Mouse (Mus musculus): ENCODE results near the gene Tbc1d2. TPM values are rescaled to one million over a fixed set of nuclear protein-coding genes. Genes with fewer than 3 reads are reported as not detected.

Tbc1d2 gene
- total RNA-seq (2014; rRNA removed) (0.77 and 1.5 TPM in 2 replicates), polyA plus RNA-seq (2015; fragmentation: Nextera tagmentation; extraction: Ambion mirVana) (0.47 and 0.67 TPM in 2 replicates)

GRCm38 (mm10) chr4:46650086-46650753 is at the start of gene Tbc1d2:
Tbc1d2 (minus strand) TSS chr4:46650209.
- Histone ChIP-seq H3K27me3 (ENCODE audit: insufficient read depth, low read length) (peaks cover 31% of the 10 kb centered on the region), H3K9me3 (ENCODE audit: low read length) (no peaks in the 10 kb centered on the region), H3K36me3 (ENCODE audit: insufficient read depth) (no peaks in the 10 kb centered on the region), H3K4me3 (ENCODE audit: low read depth, low read length) (peak within 1 kb of the TSS; percentile 58), H3K9ac (peak within 1 kb of the TSS; percentile 36), H3K4me2 (ENCODE audit: low read depth) (peak within 1 kb of the TSS; percentile 93), H3K27ac (ENCODE audit: low read depth, low read length) (0 out of 2 replicates have a peak within 1 kb of the TSS, but pooled peaks have one; percentile 24), H3K4me1 (ENCODE audit: insufficient read depth) (no peaks in the 10 kb centered on the region)
- TF ChIP-seq CTCF (IDR thresholded peaks at IDR 0.05; ENCODE audit: low read depth) = peak; percentile 55
- ATAC-seq (peak; percentile 98), DNase-seq (peak; percentile 93)
- under 1% methylated on average over 66 of the region's 69 CpGs for WGBS

- Histone ChIP-seq H3K27ac (ENCODE audit: low read depth, low read length) (no peak overlapping the region), H3K9me3 (ENCODE audit: low read length) (no peaks in the 10 kb centered on the region), H3K9ac (no peak overlapping the region), H3K27me3 (ENCODE audit: insufficient read depth, low read length) (no peaks in the 10 kb centered on the region), H3K4me1 (ENCODE audit: insufficient read depth) (0 out of 2 replicates have a peak, but pooled peaks cover 3% of the 10 kb centered on the region), H3K36me3 (ENCODE audit: insufficient read depth) (0 out of 2 replicates have a peak, but pooled peaks cover 2% of the 10 kb centered on the region), H3K4me3 (ENCODE audit: low read depth, low read length) (no peak overlapping the region), H3K4me2 (ENCODE audit: low read depth) (no peak overlapping the region)
- no peak for ATAC-seq
- DNase-seq = no peak
- 76% methylated on average over 6 of the region's 6 CpGs for WGBS
- no peak for TF ChIP-seq CTCF (IDR thresholded peaks at IDR 0.05; ENCODE audit: low read depth)
Observed at GRCm38 (mm10) chr4:46696467-46696866, 46.5 kb upstream of the Tbc1d2 start.

- H3K9ac ChIP-seq = no peak overlapping the region
- no peak overlapping the region for H3K27ac ChIP-seq (ENCODE audit: low read depth, low read length)
- no peak for TF ChIP-seq CTCF (IDR thresholded peaks at IDR 0.05; ENCODE audit: low read depth)
- H3K36me3 ChIP-seq (ENCODE audit: insufficient read depth) = 0 out of 2 replicates have a peak, but pooled peaks cover 3% of the 10 kb centered on the region
- no peaks in the 10 kb centered on the region for H3K27me3 ChIP-seq (ENCODE audit: insufficient read depth, low read length)
- WGBS = 76% methylated on average over 8 of the region's 8 CpGs
- ATAC-seq (no peak), DNase-seq (no peak)
- no peak overlapping the region for H3K4me2 ChIP-seq (ENCODE audit: low read depth)
- H3K4me1 ChIP-seq (ENCODE audit: insufficient read depth) = no peaks in the 10 kb centered on the region
- no peaks in the 10 kb centered on the region for H3K9me3 ChIP-seq (ENCODE audit: low read length)
- H3K4me3 ChIP-seq (ENCODE audit: low read depth, low read length) = no peak overlapping the region
Observed at GRCm38 (mm10) chr4:46690565-46690964, 40.6 kb upstream of the Tbc1d2 start.

- Histone ChIP-seq H3K9me3 (ENCODE audit: low read length) (no peaks in the 10 kb centered on the region), H3K36me3 (ENCODE audit: insufficient read depth) (0 out of 2 replicates have a peak, but pooled peaks cover 3% of the 10 kb centered on the region), H3K4me2 (ENCODE audit: low read depth) (no peak overlapping the region), H3K9ac (no peak overlapping the region), H3K4me3 (ENCODE audit: low read depth, low read length) (no peak overlapping the region), H3K4me1 (ENCODE audit: insufficient read depth) (no peaks in the 10 kb centered on the region), H3K27me3 (ENCODE audit: insufficient read depth, low read length) (no peaks in the 10 kb centered on the region), H3K27ac (ENCODE audit: low read depth, low read length) (no peak overlapping the region)
- ATAC-seq = peak; percentile 21; the same call in 1 of the 2 replicates
- 75% methylated on average over 8 of the region's 8 CpGs for WGBS
- no peak for DNase-seq
- no peak for TF ChIP-seq CTCF (IDR thresholded peaks at IDR 0.05; ENCODE audit: low read depth)
Observed at GRCm38 (mm10) chr4:46690023-46690420, 40.0 kb upstream of the Tbc1d2 start.

- Histone ChIP-seq H3K27me3 (ENCODE audit: insufficient read depth, low read length) (no peaks in the 10 kb centered on the region), H3K9me3 (ENCODE audit: low read length) (no peaks in the 10 kb centered on the region), H3K36me3 (ENCODE audit: insufficient read depth) (0 out of 2 replicates have a peak, but pooled peaks cover 3% of the 10 kb centered on the region), H3K4me1 (ENCODE audit: insufficient read depth) (no peaks in the 10 kb centered on the region), H3K4me2 (ENCODE audit: low read depth) (no peak overlapping the region), H3K9ac (no peak overlapping the region), H3K4me3 (ENCODE audit: low read depth, low read length) (no peak overlapping the region), H3K27ac (ENCODE audit: low read depth, low read length) (no peak overlapping the region)
- peak; percentile 99 for TF ChIP-seq CTCF (IDR thresholded peaks at IDR 0.05; ENCODE audit: low read depth)
- ATAC-seq (peak; percentile 82), DNase-seq (peak; percentile 90)
- WGBS = 45% methylated on average over 15 of the region's 15 CpGs
Observed at GRCm38 (mm10) chr4:46689397-46690022, 39.5 kb upstream of the Tbc1d2 start.

- DNase-seq = no peak
- H3K9me3 ChIP-seq (ENCODE audit: low read length) = no peaks in the 10 kb centered on the region
- H3K9ac ChIP-seq = no peak overlapping the region
- no peak for ATAC-seq
- H3K27me3 ChIP-seq (ENCODE audit: insufficient read depth, low read length) = no peaks in the 10 kb centered on the region
- TF ChIP-seq CTCF (IDR thresholded peaks at IDR 0.05; ENCODE audit: low read depth) = no peak
- 0 out of 2 replicates have a peak, but pooled peaks cover 3% of the 10 kb centered on the region for H3K36me3 ChIP-seq (ENCODE audit: insufficient read depth)
- no peak overlapping the region for H3K4me2 ChIP-seq (ENCODE audit: low read depth)
- no peak overlapping the region for H3K4me3 ChIP-seq (ENCODE audit: low read depth, low read length)
- no peak overlapping the region for H3K27ac ChIP-seq (ENCODE audit: low read depth, low read length)
- no peaks in the 10 kb centered on the region for H3K4me1 ChIP-seq (ENCODE audit: insufficient read depth)
- 87% methylated on average over 14 of the region's 14 CpGs for WGBS
Observed at GRCm38 (mm10) chr4:46688213-46688832, 38.3 kb upstream of the Tbc1d2 start.

Measured in forebrain, postnatal 0 days (tissue).